In the genomic region with DNA sequence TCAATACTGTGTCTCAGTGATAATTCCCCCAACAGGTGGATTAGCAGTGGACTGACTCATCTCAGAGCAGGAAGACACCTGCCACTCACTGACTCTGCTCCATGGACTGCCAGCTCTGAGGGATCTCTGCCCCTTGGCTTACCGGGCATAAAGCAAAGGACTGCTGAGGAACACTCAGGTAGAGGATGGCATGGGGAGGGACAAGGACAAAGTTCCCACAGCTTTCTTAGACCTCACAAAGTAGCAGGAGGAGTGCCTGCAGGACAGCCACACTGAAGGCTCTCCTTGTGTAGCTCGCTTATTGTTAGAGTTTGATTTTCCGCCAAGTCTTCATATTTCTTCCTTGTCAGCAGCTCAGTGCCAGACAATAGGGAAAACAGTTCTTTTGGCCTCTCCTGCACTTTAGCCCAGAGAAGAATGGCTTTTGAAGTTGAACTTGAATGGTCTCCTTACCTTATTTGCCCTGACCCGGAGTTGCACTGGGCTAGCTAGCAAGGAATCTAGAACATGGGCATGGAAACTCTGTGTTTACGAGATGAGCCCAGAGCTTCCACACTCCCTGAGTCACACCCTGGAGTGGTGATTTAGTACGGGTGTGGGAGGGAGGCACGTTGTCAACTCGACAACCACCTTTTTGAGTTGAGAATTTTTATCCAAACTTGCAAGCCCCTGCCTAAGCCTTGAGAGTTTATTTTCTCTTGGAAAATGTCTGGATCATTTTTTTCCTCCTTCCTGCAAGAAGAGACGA, we compare ENCODE assay signal across 8 mouse cellular contexts.
DNase-seq lines count a peak whose midpoint lies in the region; ATAC-seq and TF ChIP-seq lines count a peak whose summit lies in the region.

No protein-coding gene starts in this region.

- DNase-seq in kidney, adult 18-20 months, result peak; percentile 60
- DNase-seq in adrenal gland, postnatal 36 days, result peak; percentile 62 to 63
- peak; percentile 79 for DNase-seq in kidney, adult 9 months
- DNase-seq in layer of hippocampus, postnatal 10 days (ENCODE audit: low spot score in 2 of 2), result no peak
- no peak for DNase-seq in embryo, embryonic 11 days

- H3K27me3 ChIP-seq in kidney, embryonic 15.5 days, result no peaks in the 10 kb centered on the region
- no peaks in the 10 kb centered on the region for H3K27me3 ChIP-seq in myocyte (ENCODE audit: control insufficient read depth, insufficient read depth, insufficient read length)

- peaks cover 13% of the 10 kb centered on the region for H3K4me1 ChIP-seq in kidney, embryonic 15.5 days

- no peaks in the 10 kb centered on the region for H3K9me3 ChIP-seq in kidney, embryonic 15.5 days (replicated peaks)

- no peak overlapping the region for H3ac ChIP-seq in myocyte (ENCODE audit: control insufficient read depth, insufficient read length)

- whole genome bisulfite sequencing in kidney, embryonic 15.5 days, result 44% methylated on average over 9 of the region's 9 CpGs

- TF ChIP-seq POLR2A in myocyte (IDR thresholded peaks at IDR 0.05; ENCODE audit: insufficient read length, low read depth), result no peak

- H3K27ac ChIP-seq in kidney, embryonic 15.5 days, result no peak overlapping the region

- no peak overlapping the region for H3K4me3 ChIP-seq in kidney, embryonic 15.5 days (replicated peaks)
- H3K4me3 ChIP-seq in myocyte, result no peak overlapping the region

- H3K79me2 ChIP-seq in myocyte (ENCODE audit: control insufficient read depth, insufficient read depth), result no peaks in the 10 kb centered on the region

- no peak overlapping the region for H3K9ac ChIP-seq in kidney, embryonic 15.5 days

- H3K4me2 ChIP-seq in kidney, embryonic 15.5 days, result no peak overlapping the region
- H3K4me2 ChIP-seq in myocyte (ENCODE audit: low read depth), result peak overlapping the region; percentile 60

- no peaks in the 10 kb centered on the region for H3K36me3 ChIP-seq in kidney, embryonic 15.5 days
- H3K36me3 ChIP-seq in myocyte (ENCODE audit: control insufficient read depth, insufficient read depth), result no peaks in the 10 kb centered on the region

- ATAC-seq in kidney, embryonic 15.5 days (replicated peaks; ENCODE audit: low FRiP score), result no peak
- ATAC-seq in CD4-positive, CD25-positive, alpha-beta regulatory T cell, adult 4 months, result no peak

TF ChIP-seq in myocyte, 11 proteins besides CTCF, POLR2A, EP300 and RAD21:
- TF ChIP-seq MYOD1 (IDR thresholded peaks at IDR 0.05; ENCODE audit: control insufficient read depth in 1 of 3, insufficient read length in 2 of 3, low read depth in 2 of 3) (peak; percentile 35 to 80 (median 53)), REST (IDR thresholded peaks at IDR 0.05; ENCODE audit: insufficient read depth, insufficient read length) (no peak), USF1 (IDR thresholded peaks at IDR 0.05; ENCODE audit: low read depth) (no peak), MAX (IDR thresholded peaks at IDR 0.05; ENCODE audit: low read depth) (no peak), MYOG (IDR thresholded peaks at IDR 0.05; ENCODE audit: control insufficient read depth in 1 of 3, insufficient read depth in 1 of 3, insufficient read length in 2 of 3, low read depth in 2 of 3) (peak in 2 of 3 experiments; percentile 12 to 71)
TF ChIP-seq in myocyte: peak in this region for 2.

Comparison
In these comparisons a context has a peak if more than half of its experiments do, and no peak if none do; other contexts are left out.
1. DNase-seq: peak in kidney, adult 18-20 months (single experiment), adrenal gland, postnatal 36 days (2 of 2) and kidney, adult 9 months (single experiment); none in layer of hippocampus, postnatal 10 days (0 of 2) and embryo, embryonic 11 days (single experiment).